Mouse (Mus musculus) testis, postnatal 10 days (tissue): ENCODE results near the gene Arid1a.
"Not testable (repeated sequence)": the region's sequence is repeated elsewhere in the genome, so short reads cannot be mapped to it uniquely, and the experiment has no call there.

Experiments
- DNase-seq: peaks from one replicate; pipeline ENCODE4 v3.0.0; 2021; ENCODE audit warnings: low spot score

Arid1a gene

GRCm38 (mm10) chr4:133651986-133652385 lies 104.6 kb downstream of the Arid1a start:
- DNase-seq: no peak

- no peak for DNase-seq
These were observed 105.1 kb downstream of the Arid1a start for GRCm38 (mm10) chr4:133651445-133651844.

GRCm38 (mm10) chr4:133649989-133650699 lies 106.4 kb downstream of the Arid1a start, which contains the start of gene Zdhhc18:
TSS of gene Zdhhc18 (minus strand) at chr4:133650154.
- DNase-seq: peak; percentile 88

- not testable (repeated sequence) for DNase-seq
These were observed 107.1 kb downstream of the Arid1a start for GRCm38 (mm10) chr4:133649464-133649863.

GRCm38 (mm10) chr4:133645680-133646079 lies 110.9 kb downstream of the Arid1a start:
- no peak for DNase-seq

GRCm38 (mm10) chr4:133645195-133645594 lies 111.4 kb downstream of the Arid1a start:
- no peak for DNase-seq

- no peak for DNase-seq
These were observed 122.5 kb downstream of the Arid1a start for GRCm38 (mm10) chr4:133634043-133634410.

GRCm38 (mm10) chr4:133633332-133634042 lies 123.1 kb downstream of the Arid1a start:
- DNase-seq: peak; percentile 93

GRCm38 (mm10) chr4:133632483-133633327 lies 123.9 kb downstream of the Arid1a start:
- DNase-seq: no peak

GRCm38 (mm10) chr4:133631769-133632411 lies 124.7 kb downstream of the Arid1a start:
- DNase-seq: no peak

- no peak for DNase-seq
These were observed 125.3 kb downstream of the Arid1a start for GRCm38 (mm10) chr4:133631071-133631768.

- DNase-seq: no peak
These were observed 126.1 kb downstream of the Arid1a start for GRCm38 (mm10) chr4:133630326-133630920.

GRCm38 (mm10) chr4:133629191-133629590 lies 127.4 kb downstream of the Arid1a start:
- no peak for DNase-seq
